Mouse (Mus musculus) heart, postnatal 0 days (tissue): ENCODE measurements around the gene Tyk2.

Source experiments
- CTCF ChIP-seq: IDR thresholded peaks from 2 replicates; pipeline ENCODE4 v1.5.1; 2016; ENCODE audit warnings: antibody characterized with exemption, control low read depth, low read depth
- EP300 ChIP-seq: IDR thresholded peaks from 2 replicates; pipeline ENCODE4 v1.6.1; 2016; ENCODE audit warnings: antibody characterized with exemption, low read depth

- TF ChIP-seq CTCF = no peak
- TF ChIP-seq EP300 = no peak
These were observed 14.4 kb upstream of the Tyk2 start for GRCm38 (mm10) chr9:21145431-21145830.
